Mouse (Mus musculus) small intestine, adult 2 months (tissue): ENCODE results near the gene Prkca.

Experiments
- CTCF ChIP-seq: fragments of 200-500 bp; IDR thresholded peaks from 2 replicates; pipeline ENCODE4 v1.5.1; 2012; ENCODE audit warnings: low read depth, mild to moderate bottlenecking, control low read depth, inconsistent platforms, low read length, moderate library complexity, mixed read lengths; ENCODE audit not compliant: insufficient replicate concordance, insufficient read length; ENCODE audit errors: extremely low read depth
- POLR2A ChIP-seq: fragments of 200-500 bp; IDR thresholded peaks from 2 replicates; pipeline ENCODE4 v1.6.1; 2012; ENCODE audit warnings: low read depth, mild to moderate bottlenecking, control low read depth, inconsistent platforms, low read length, moderate library complexity

DNA sequence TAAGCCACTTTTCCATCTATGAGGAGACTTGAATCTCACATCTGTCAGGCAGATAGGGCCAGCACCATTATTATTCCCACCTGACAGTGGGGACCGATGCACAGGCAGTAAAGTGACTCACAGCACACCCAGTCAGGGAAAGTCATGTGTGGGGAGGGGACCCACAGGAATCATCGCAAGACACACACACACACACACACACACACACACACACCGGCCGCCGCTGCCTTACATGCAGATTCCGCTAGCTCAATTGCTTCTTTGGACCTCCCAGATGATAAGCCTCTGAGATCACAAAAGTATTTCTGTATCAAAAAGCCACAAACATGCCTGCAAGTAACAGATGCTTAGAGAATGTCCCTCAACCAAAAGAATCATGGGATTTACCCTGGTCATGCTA is 239.6 kb downstream of the Prkca start:
- TF ChIP-seq CTCF, result no peak
- TF ChIP-seq POLR2A, result no peak
